Mouse (Mus musculus): ENCODE measurements around the gene Ascc3.

DNA sequence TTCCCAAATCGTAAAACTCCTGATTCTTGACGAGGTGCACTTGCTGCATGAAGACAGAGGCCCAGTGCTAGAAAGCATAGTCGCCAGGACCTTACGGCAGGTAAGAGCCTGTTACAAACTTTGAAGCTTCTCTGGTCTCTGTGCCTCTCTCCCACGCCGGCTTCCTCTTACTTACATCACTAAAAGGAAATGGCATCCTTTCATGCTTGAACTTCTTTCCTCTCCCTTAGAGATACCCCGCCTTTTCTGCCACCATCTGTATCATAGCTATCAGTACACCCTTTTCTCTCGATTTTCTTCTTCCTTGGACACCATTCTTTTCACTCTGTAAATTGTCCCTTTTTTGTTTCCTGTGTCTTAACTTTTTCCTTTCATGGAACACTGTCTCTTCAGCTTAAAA, 58.1 kb downstream of the Ascc3 start:
- TF ChIP-seq TBP (conservative IDR thresholded peaks at IDR 0.05; ENCODE audit: low read depth, low read length) (no peak), MAFK (IDR thresholded peaks at IDR 0.05; ENCODE audit: insufficient replicate concordance, low read length) (no peak), CTCF (conservative IDR thresholded peaks at IDR 0.05 in 1 of 2, IDR thresholded peaks at IDR 0.05 in 1 of 2; ENCODE audit: low read depth in 2 of 2, low read length in 2 of 2) (no peak)

Measured in CH12.LX (cell line).